Mouse (Mus musculus) neural tube, embryonic 12.5 days (tissue): ENCODE data around the gene Pofut2. TPM values are rescaled to one million over a fixed set of nuclear protein-coding genes. Genes with fewer than 3 reads are reported as not detected.

ENCODE experiments used
- ATAC-seq: fragments of 200-750 bp; cut with Nextera tagmentation; 2 replicates; pipeline ENCODE4 v1.8.0; 2017; ENCODE audit warnings: low read depth, mild to moderate bottlenecking, moderate TSS enrichment, moderate library complexity; ENCODE audit not compliant: low FRiP score
- H3K27ac ChIP-seq: fragments of 300-500 bp; sonication (generic); 2 replicates; pipeline ENCODE4 v1.5.1; 2016
- H3K27me3 ChIP-seq: fragments of 300-500 bp; sonication (generic); replicated peaks from 2 replicates; pipeline ENCODE4 v1.6.1; 2016; ENCODE audit warnings: mild to moderate bottlenecking
- H3K36me3 ChIP-seq: fragments of 300-500 bp; sonication (generic); 2 replicates; pipeline ENCODE4 v1.6.1; 2016; ENCODE audit warnings: mild to moderate bottlenecking
- H3K4me1 ChIP-seq: fragments of 300-500 bp; sonication (generic); 2 replicates; pipeline ENCODE4 v1.6.1; 2016
- H3K4me2 ChIP-seq: fragments of 300-500 bp; sonication (generic); replicated peaks from 2 replicates; pipeline ENCODE4 v1.6.1; 2016; ENCODE audit warnings: mild to moderate bottlenecking
- H3K4me3 ChIP-seq: fragments of 300-500 bp; sonication (generic); 2 replicates; pipeline ENCODE4 v1.5.1; 2016
- H3K9ac ChIP-seq: fragments of 300-500 bp; sonication (generic); 2 replicates; pipeline ENCODE4 v1.6.1; 2016; ENCODE audit warnings: mild to moderate bottlenecking
- H3K9me3 ChIP-seq: fragments of 300-500 bp; sonication (generic); 2 replicates; pipeline ENCODE4 v1.6.1; 2016; ENCODE audit warnings: mild to moderate bottlenecking
- WGBS: fragments of 180-500 bp; shearing (Covaris S2); methylation state at CpG from one replicate; pipeline ENCODE4 v1.1.7; 2016; 5-methylcytosine and 5-hydroxymethylcytosine counted together
- polyA plus RNA-seq: library from polyadenylated mRNA; unstranded; fragments of >200 nt; fragmentation: Nextera tagmentation; extraction: Ambion mirVana; gene quantifications from 2 replicates; pipeline ENCODE4 v1.2.1, GENCODE M21; 2016

Pofut2 gene
- 68.6 and 69.3 TPM in 2 replicates for polyA plus RNA-seq

DNA sequence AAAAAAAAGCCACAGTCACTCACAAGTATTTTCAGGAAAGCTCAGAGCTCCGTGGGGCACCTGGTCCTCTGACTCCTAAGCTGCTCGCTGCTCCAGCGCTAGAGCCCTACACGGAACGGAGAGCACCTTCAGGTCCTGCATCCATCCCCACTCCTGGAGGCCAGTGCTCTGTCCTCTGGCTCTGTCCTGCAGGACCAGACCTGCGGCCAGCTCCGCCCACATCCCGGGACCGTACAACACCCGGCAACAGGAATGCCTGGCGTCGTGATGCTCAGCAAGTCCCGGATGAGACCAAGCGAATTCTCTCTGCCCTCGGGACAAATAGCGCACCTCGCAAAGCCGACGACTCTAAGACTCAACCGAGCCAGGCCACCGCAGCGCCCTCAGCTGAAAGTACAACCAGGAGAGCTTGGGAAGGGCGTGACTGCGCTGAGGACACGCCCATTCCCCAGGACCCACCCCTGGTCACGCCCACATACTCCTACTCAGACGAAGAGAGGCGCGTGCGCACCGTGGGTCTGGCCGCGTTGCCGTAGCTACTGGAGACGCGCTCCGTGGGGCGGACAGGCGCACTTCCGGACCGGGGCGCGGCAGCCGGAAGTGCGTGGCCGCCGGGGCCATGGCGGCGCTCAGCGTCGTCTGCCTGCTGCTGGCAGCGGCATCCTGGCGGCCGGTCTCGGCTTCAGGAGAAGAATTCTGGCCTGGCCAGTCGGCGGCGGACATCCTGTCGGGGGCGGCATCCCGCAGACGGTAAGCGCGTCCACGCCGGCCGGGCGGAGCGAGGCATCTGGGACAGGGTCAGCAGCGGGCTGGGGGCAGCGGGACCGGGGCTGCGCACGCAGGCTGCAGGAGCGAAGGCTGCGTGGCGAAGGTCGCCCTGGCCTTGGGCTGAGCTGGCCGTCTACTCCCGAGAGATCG lies at the start of gene Pofut2:
Gene Pofut2, plus strand, starts transcription at position 515 of the 918 bp plus-strand sequence.
- 0 out of 2 replicates have a peak within 1 kb of the TSS, but pooled peaks have one; percentile 46 for H3K27ac ChIP-seq
- H3K27me3 ChIP-seq, result no peaks in the 10 kb centered on the region
- WGBS, result under 1% methylated on average over 81 of the region's 81 CpGs
- H3K9me3 ChIP-seq, result no peaks in the 10 kb centered on the region
- peaks cover 10% of the 10 kb centered on the region for H3K4me1 ChIP-seq
- H3K4me3 ChIP-seq, result peak within 1 kb of the TSS; percentile 91
- H3K4me2 ChIP-seq, result peak within 1 kb of the TSS; percentile 84
- ATAC-seq, result peak; percentile 98
- H3K9ac ChIP-seq, result peak within 1 kb of the TSS; percentile 86
- peaks cover 34% of the 10 kb centered on the region for H3K36me3 ChIP-seq

DNA sequence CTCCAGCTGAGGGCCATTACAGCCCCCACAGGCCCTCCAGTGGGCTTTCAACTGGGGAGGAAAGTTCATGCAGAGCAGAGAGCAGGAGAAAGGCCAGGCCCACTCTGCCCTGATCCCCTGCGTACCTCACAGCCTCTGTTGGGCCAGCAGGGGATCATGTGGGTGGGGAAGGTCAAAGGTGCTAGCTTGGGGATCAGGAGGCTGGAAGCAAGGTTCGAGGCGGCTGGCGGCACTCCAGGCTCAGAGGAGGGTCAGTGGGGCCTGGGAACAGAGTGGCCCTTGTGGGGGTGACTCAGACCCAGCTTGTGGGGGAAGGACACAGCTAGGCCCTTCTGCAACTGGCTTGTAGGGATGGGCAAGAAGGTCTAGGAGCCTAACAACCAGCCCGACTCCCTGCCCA lies 49.8 kb upstream of the Pofut2 start:
- ATAC-seq, result no peak
- Histone ChIP-seq H3K9ac (no peak overlapping the region), H3K9me3 (no peaks in the 10 kb centered on the region), H3K27ac (no peak overlapping the region), H3K4me3 (no peak overlapping the region), H3K27me3 (no peaks in the 10 kb centered on the region), H3K4me1 (peaks cover 13% of the 10 kb centered on the region), H3K4me2 (no peak overlapping the region), H3K36me3 (no peaks in the 10 kb centered on the region)
- WGBS, result 73% methylated on average over 5 of the region's 5 CpGs

DNA sequence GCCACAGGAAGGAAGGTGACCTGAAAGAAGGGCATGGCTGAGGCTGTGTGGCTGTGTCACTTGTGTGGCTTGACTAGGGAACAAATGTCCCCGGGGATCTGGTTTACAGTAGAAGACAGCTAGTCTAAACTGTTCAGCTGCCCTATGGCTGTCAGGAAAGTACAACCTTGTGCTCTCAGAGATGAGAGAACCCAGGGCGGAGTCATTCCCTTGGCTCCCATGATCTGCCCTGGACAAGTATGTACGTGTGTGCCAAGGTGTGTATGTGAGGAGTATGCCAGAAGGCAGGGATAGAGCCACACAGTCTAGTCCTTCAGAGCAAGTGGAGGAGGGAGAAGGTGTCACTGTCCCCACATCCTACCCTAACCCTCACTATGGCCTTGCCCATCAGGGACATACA lies 48.4 kb upstream of the Pofut2 start:
- Histone ChIP-seq H3K4me2 (no peak overlapping the region), H3K27me3 (no peaks in the 10 kb centered on the region), H3K27ac (no peak overlapping the region), H3K4me3 (no peak overlapping the region), H3K36me3 (no peaks in the 10 kb centered on the region), H3K4me1 (peaks cover 8% of the 10 kb centered on the region; the same call in 1 of the 2 replicates), H3K9me3 (no peaks in the 10 kb centered on the region), H3K9ac (no peak overlapping the region)
- ATAC-seq, result no peak
- 92% methylated on average over 3 of the region's 3 CpGs for WGBS

DNA sequence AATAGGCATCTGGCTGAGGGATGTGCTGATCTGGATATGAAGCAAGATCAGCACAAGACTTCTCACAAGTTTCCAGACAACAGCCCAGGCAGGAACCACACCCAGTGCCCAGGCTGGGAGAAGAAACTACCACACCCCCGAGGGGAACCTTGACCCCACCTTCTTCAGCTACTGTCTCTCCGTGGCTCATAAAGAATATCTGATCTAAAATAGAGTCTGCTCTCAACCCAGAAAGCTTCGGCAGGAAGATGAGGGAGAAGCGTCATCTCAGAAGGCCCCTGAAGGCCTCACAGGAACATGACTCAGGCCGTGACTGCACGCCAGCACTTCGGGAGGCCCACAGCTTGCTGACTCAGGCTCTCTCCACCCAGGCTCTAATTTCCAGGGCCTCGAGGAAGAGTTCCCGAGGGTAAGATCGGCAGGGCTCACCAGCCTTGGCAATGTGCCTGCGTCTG lies 47.9 kb upstream of the Pofut2 start:
- Histone ChIP-seq H3K9ac (no peak overlapping the region), H3K27me3 (no peaks in the 10 kb centered on the region), H3K4me3 (no peak overlapping the region), H3K9me3 (no peaks in the 10 kb centered on the region), H3K27ac (no peak overlapping the region), H3K4me2 (no peak overlapping the region), H3K4me1 (peaks cover 8% of the 10 kb centered on the region; the same call in 1 of the 2 replicates), H3K36me3 (no peaks in the 10 kb centered on the region)
- no peak for ATAC-seq
- 70% methylated on average over 11 of the region's 11 CpGs for WGBS

DNA sequence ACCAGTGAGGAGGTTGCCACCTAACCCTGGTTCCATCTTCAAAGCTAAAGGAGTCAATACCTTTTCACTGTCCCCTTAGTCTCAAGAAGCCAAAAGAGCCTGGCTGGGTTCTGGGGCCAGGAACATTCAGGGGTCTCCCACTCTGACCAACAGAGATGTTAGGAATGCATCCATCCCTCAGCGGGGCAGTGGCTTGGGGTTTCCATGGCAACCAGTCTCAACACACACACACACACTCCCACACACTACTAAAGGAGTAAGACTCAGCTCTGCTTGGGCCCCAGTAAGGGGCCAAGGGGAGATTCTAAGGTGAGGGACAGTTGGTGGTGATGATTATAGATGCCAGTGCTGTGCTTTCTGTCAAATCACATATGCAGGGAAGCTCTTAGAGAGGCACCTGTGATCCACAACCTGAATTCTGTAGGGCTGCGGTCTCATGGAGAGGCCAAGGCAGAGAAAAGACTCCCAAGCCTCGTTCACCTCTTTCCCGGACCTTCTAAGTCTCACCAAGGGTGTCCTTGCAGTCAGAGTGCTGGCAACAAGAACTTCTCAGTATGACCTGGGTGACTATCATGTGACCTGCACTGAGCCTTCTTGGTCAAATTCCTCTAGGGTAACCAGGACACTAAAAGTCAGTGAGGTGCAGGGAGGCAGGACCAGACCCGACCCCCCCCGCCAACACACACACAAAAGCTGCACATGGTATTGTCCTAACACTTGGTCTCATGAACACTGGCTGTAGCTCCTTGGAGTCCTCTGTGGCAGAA lies 46.5 kb upstream of the Pofut2 start:
- ATAC-seq, result no peak
- Histone ChIP-seq H3K27ac (no peak overlapping the region), H3K9ac (no peak overlapping the region), H3K4me3 (no peak overlapping the region), H3K36me3 (no peaks in the 10 kb centered on the region), H3K27me3 (no peaks in the 10 kb centered on the region), H3K4me1 (peaks cover 3% of the 10 kb centered on the region; the same call in 1 of the 2 replicates), H3K4me2 (no peak overlapping the region), H3K9me3 (no peaks in the 10 kb centered on the region)
- 81% methylated on average over 6 of the region's 6 CpGs for WGBS

DNA sequence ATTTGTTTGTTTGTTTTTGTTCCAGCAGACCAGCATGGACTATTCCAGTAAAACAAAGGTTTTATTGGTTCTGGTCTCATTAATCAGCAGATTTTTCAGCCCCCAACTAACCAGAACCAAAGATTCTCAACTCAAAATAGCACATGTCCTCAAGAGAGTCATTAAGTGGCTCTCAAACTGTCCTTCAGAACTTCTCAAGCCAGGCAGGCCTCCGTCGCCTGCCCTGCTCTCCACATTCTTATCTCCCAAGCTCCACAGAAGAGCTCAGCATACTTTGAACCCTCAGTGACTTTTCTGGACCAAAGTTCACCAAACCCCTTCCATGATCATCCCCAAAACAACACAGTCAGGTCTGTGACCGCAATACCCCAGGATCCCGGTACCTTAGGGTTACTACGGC lies 45.5 kb upstream of the Pofut2 start:
- 94% methylated on average over 5 of the region's 5 CpGs for WGBS
- H3K27ac ChIP-seq, result no peak overlapping the region
- H3K9me3 ChIP-seq, result no peaks in the 10 kb centered on the region
- H3K27me3 ChIP-seq, result no peaks in the 10 kb centered on the region
- no peak overlapping the region for H3K9ac ChIP-seq
- no peak overlapping the region for H3K4me3 ChIP-seq
- peaks cover 3% of the 10 kb centered on the region; the same call in 1 of the 2 replicates for H3K4me1 ChIP-seq
- no peaks in the 10 kb centered on the region for H3K36me3 ChIP-seq
- ATAC-seq, result no peak
- H3K4me2 ChIP-seq, result no peak overlapping the region

DNA sequence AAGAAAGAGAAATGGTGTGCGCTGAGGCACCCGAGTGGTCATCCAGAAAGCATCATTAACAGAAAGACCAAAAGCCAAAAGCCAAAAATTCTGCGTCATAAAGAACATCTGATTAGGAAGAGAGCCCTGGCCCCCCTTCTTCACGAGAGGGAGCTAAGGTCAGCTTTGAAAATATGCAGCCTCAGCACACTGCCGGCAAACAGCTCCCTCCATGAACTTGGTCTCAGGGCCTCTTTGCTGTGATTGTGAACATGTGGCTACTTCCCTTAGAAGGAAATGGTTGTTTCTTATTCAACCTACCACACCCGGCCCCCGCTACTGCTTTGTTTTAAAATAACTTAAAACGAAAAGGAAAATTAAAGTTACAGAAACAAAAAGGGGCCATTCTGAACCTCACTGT lies 44.4 kb upstream of the Pofut2 start:
- no peak overlapping the region for H3K9ac ChIP-seq
- H3K27me3 ChIP-seq, result no peaks in the 10 kb centered on the region
- H3K4me3 ChIP-seq, result no peak overlapping the region
- no peaks in the 10 kb centered on the region for H3K9me3 ChIP-seq
- ATAC-seq, result no peak
- H3K4me1 ChIP-seq, result no peaks in the 10 kb centered on the region
- H3K4me2 ChIP-seq, result no peak overlapping the region
- H3K36me3 ChIP-seq, result no peaks in the 10 kb centered on the region
- WGBS, result 75% methylated on average over 8 of the region's 8 CpGs
- no peak overlapping the region for H3K27ac ChIP-seq

DNA sequence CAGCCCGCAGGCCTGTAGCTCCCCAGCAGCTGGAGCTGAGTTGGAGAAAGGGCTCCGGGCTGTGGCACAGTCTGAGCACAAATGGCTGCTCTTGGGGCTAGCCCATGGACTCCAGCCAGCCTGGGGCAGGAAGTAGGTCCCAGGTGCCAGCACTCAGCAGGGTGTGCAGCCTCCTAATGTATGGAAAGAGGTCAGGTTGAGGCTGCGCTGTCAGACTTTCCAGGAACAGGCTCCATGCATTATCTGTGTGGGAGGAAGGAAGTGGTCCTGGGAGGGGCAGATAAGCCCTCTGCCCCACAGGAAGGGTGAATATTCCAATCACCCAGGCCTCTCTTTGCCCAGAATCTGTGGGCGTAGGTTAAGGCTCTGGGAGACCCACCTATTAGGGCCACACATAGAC lies 43.4 kb upstream of the Pofut2 start:
- 68% methylated on average over 4 of the region's 4 CpGs for WGBS
- H3K9ac ChIP-seq, result no peak overlapping the region
- no peaks in the 10 kb centered on the region for H3K4me1 ChIP-seq
- H3K27me3 ChIP-seq, result no peaks in the 10 kb centered on the region
- H3K4me3 ChIP-seq, result no peak overlapping the region
- no peak overlapping the region for H3K27ac ChIP-seq
- H3K9me3 ChIP-seq, result no peaks in the 10 kb centered on the region
- ATAC-seq, result no peak
- H3K4me2 ChIP-seq, result no peak overlapping the region
- no peaks in the 10 kb centered on the region for H3K36me3 ChIP-seq

DNA sequence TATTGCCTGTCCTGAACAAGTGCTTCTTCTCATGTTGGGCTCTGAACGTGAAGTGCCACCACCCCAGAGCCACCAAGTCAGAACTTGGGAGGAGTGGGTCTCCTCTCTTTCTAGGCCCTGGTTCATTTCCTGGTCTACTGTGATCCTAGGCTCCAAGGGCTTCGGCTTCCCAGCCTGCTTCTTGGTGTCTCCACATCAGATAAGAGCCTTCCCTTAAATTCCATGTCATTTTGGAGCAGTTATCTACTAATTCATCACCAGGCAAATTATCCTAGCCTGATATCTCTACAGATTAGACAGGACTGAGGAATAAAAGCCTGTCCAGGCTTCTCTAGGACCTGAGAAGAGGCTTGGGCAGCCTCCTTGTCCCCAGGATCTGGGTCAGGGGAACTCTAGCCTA lies 42.7 kb upstream of the Pofut2 start:
- Histone ChIP-seq H3K4me2 (no peak overlapping the region), H3K36me3 (no peaks in the 10 kb centered on the region), H3K9ac (no peak overlapping the region), H3K9me3 (no peaks in the 10 kb centered on the region), H3K27me3 (no peaks in the 10 kb centered on the region), H3K4me3 (no peak overlapping the region), H3K4me1 (no peaks in the 10 kb centered on the region), H3K27ac (no peak overlapping the region)
- no peak for ATAC-seq
- 80% methylated on average over 2 of the region's 2 CpGs for WGBS

DNA sequence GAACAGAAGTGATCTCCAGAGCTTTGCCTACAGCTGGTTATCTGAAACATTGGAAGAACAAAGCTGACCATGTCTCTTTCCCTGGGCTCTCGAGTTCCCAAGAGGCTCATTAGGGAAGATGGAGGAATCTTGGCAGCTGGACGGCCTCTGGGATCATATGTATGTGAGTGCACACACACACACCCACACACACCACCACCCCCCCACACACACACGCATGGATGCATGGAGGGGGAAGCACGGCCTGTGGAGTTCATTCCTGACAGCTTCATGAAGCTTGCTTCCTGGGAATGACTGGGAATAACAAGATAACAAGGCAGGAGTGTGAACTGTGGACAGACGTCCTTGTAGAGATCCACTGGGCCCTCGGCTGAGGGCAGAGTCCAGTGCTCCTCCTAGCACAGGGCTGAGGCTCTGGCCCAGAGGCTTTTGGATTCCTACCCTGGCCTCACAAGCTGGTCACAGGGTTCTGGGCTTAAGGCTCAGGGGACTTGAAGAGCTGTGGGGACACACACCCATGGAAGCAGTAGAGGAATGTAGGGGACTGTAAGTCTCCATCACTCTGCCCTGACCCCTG lies 41.8 kb upstream of the Pofut2 start:
- H3K27ac ChIP-seq, result no peak overlapping the region
- H3K27me3 ChIP-seq, result no peaks in the 10 kb centered on the region
- no peaks in the 10 kb centered on the region for H3K9me3 ChIP-seq
- no peak overlapping the region for H3K9ac ChIP-seq
- no peak overlapping the region for H3K4me3 ChIP-seq
- H3K4me1 ChIP-seq, result no peaks in the 10 kb centered on the region
- ATAC-seq, result no peak
- 82% methylated on average over 6 of the region's 6 CpGs for WGBS
- H3K36me3 ChIP-seq, result no peaks in the 10 kb centered on the region
- no peak overlapping the region for H3K4me2 ChIP-seq

DNA sequence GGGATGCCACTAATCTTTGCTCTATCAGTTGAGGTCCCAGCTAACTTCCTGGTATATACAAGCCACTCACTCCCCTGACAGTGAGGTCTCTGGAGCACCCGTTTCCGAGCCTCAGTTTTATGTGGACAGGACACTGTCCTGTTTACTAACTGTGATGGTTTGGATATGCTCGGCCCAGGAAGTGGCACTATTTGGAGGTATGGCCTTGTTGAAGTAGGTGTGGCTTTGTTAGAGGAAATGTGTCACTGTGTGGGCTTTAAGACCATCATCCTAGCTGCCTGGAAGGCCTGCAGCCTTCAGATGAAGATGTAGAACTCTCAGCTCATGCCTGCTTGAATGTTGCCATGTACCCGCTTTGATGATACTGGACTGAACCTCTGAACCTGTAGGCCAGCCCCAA lies 41.0 kb upstream of the Pofut2 start:
- no peaks in the 10 kb centered on the region for H3K4me1 ChIP-seq
- H3K27ac ChIP-seq, result no peak overlapping the region
- WGBS, result 96% methylated on average over 4 of the region's 4 CpGs
- no peak overlapping the region for H3K9ac ChIP-seq
- no peak overlapping the region for H3K4me2 ChIP-seq
- no peaks in the 10 kb centered on the region for H3K27me3 ChIP-seq
- H3K36me3 ChIP-seq, result no peaks in the 10 kb centered on the region
- no peaks in the 10 kb centered on the region for H3K9me3 ChIP-seq
- no peak for ATAC-seq
- no peak overlapping the region for H3K4me3 ChIP-seq

DNA sequence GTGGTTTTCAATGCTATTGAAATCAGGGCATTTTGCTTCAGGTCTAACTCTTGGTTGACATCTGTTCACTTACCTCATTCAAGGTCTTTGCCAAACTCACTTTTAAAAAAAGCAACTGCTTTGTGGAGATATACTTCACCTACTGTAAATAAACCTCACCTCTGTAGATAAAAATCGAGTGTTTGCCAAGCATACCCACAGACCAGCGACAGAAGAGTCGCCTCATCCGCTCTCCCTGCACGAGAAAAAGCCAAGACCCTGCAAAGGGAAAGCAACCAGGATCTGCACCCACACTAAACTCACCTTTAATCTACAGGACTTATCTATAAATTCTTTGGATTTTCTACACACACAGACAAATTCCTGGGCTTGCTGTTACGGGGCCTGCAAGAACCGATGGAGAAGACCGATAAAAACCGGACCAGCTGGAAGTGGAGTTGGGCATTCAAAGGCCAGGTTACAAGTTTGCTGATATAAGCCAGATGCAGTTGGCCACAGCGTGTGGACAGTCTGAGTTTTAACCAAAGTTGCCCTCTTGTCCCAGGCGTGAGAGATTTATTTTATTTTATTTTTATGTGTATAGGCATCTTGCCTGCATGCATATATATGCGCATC lies 39.5 kb upstream of the Pofut2 start:
- Histone ChIP-seq H3K4me2 (no peak overlapping the region), H3K27me3 (no peaks in the 10 kb centered on the region), H3K36me3 (no peaks in the 10 kb centered on the region), H3K4me3 (no peak overlapping the region), H3K9ac (no peak overlapping the region), H3K9me3 (no peaks in the 10 kb centered on the region), H3K27ac (no peak overlapping the region), H3K4me1 (no peaks in the 10 kb centered on the region)
- WGBS, result 92% methylated on average over 12 of the region's 12 CpGs
- no peak for ATAC-seq
